In genomic region chr8:25445968-25446367, GRCm38 (mm10) we compare ENCODE assay signal across 19 mouse cellular contexts.
DNase-seq lines count a peak whose midpoint lies in the region; ATAC-seq lines count a peak whose summit lies in the region.
"Had no signal": no experiment of that assay in that cellular context is flagged by ENCODE, and none has a peak within 500 bp of the region (broad histone marks: within the 10 kb centered on the region; RNA-seq: fewer than 3 reads in every experiment).

No protein-coding gene starts in this region.

- H3K4me2 ChIP-seq in heart, embryonic 12.5 days, result no peak overlapping the region
- H3K4me2 ChIP-seq: forebrain, embryonic 13.5 days; heart, embryonic 15.5 days; hindbrain, embryonic 14.5 days; intestine, embryonic 15.5 days had no signal

- H3K36me3 ChIP-seq in heart, embryonic 12.5 days, result no peaks in the 10 kb centered on the region
- H3K36me3 ChIP-seq in megakaryocyte, embryonic 14.5 days (replicated peaks; ENCODE audit: low read length), result no peaks in the 10 kb centered on the region
- H3K36me3 ChIP-seq in heart, embryonic 10.5 days, result no peaks in the 10 kb centered on the region
- H3K36me3 ChIP-seq: embryonic facial prominence, embryonic 10.5 days; heart, embryonic 15.5 days; intestine, embryonic 15.5 days had no signal

- 91% methylated on average over 1 of the region's 1 CpGs for WGBS in heart, embryonic 12.5 days
- WGBS in heart, embryonic 10.5 days, result 90% methylated on average over 1 of the region's 1 CpGs

- no peak for ATAC-seq in heart, embryonic 12.5 days (ENCODE audit: insufficient number of reproducible peaks, low FRiP score)
- ATAC-seq: forebrain, embryonic 13.5 days; forebrain, postnatal 0 days; intestine, embryonic 15.5 days had no signal

- no peaks in the 10 kb centered on the region for H3K9me3 ChIP-seq in heart, embryonic 12.5 days (replicated peaks)
- H3K9me3 ChIP-seq in megakaryocyte, embryonic 14.5 days, result no peaks in the 10 kb centered on the region
- no peaks in the 10 kb centered on the region for H3K9me3 ChIP-seq in heart, embryonic 10.5 days
- H3K9me3 ChIP-seq: embryonic facial prominence, embryonic 10.5 days; forebrain, embryonic 13.5 days; heart, embryonic 15.5 days; intestine, embryonic 15.5 days had no signal

- DNase-seq in heart, adult 11 months, result peak; percentile 85
- DNase-seq in urinary bladder, adult 18-20 months (ENCODE audit: low spot score in 2 of 2), result no peak
- DNase-seq in adrenal gland, postnatal 36 days, result no peak
- no peak for DNase-seq in heart, embryonic 10.5 days (ENCODE audit: low spot score)
- DNase-seq: adrenal gland, postnatal 10 days; cerebellum, adult 18-20 months; cerebellum, adult 9-11 months; cerebellum, postnatal 36 days; forebrain, postnatal 0 days; gastrocnemius, postnatal 14 days; heart, postnatal 14 days had no signal

- H3K27me3 ChIP-seq in heart, embryonic 12.5 days (replicated peaks), result no peaks in the 10 kb centered on the region
- peaks cover 9% of the 10 kb centered on the region for H3K27me3 ChIP-seq in megakaryocyte, embryonic 14.5 days (replicated peaks)
- H3K27me3 ChIP-seq in heart, embryonic 10.5 days (ENCODE audit: insufficient read depth, poor library complexity, severe bottlenecking), result no peaks in the 10 kb centered on the region
- H3K27me3 ChIP-seq: forebrain, embryonic 13.5 days; heart, embryonic 15.5 days; intestine, embryonic 15.5 days had no signal

- H3K4me1 ChIP-seq in heart, embryonic 12.5 days (replicated peaks), result peaks cover 14% of the 10 kb centered on the region
- no peaks in the 10 kb centered on the region for H3K4me1 ChIP-seq in brown adipose tissue, adult 24 weeks (ENCODE audit: control insufficient read depth, insufficient read depth, insufficient read length, low read length)
- H3K4me1 ChIP-seq in megakaryocyte, embryonic 14.5 days, result peaks cover 44% of the 10 kb centered on the region
- peaks cover 10% of the 10 kb centered on the region for H3K4me1 ChIP-seq in heart, embryonic 10.5 days
- H3K4me1 ChIP-seq: forebrain, embryonic 13.5 days; heart, embryonic 15.5 days; intestine, embryonic 15.5 days had no signal

- no peak overlapping the region for H3K27ac ChIP-seq in heart, embryonic 12.5 days (ENCODE audit: poor library complexity, severe bottlenecking)
- peak overlapping the region; percentile 24; the same call in 1 of the 2 replicates for H3K27ac ChIP-seq in brown adipose tissue, adult 24 weeks (replicated peaks; ENCODE audit: low read depth, low read length)
- H3K27ac ChIP-seq in heart, embryonic 10.5 days, result no peak overlapping the region
- H3K27ac ChIP-seq: embryonic facial prominence, embryonic 10.5 days; forebrain, embryonic 13.5 days; heart, embryonic 15.5 days; hindbrain, embryonic 14.5 days; intestine, embryonic 15.5 days had no signal

- H3K4me3 ChIP-seq in heart, embryonic 12.5 days, result no peak overlapping the region
- H3K4me3 ChIP-seq in brown adipose tissue, adult 24 weeks (ENCODE audit: insufficient read depth, low read depth, low read length), result no peak overlapping the region
- peak overlapping the region; percentile 36 for H3K4me3 ChIP-seq in megakaryocyte, embryonic 14.5 days (replicated peaks)
- no peak overlapping the region for H3K4me3 ChIP-seq in heart, embryonic 10.5 days
- H3K4me3 ChIP-seq: embryonic facial prominence, embryonic 10.5 days; forebrain, embryonic 13.5 days; heart, embryonic 15.5 days; intestine, embryonic 15.5 days had no signal

- H3K9ac ChIP-seq in heart, embryonic 12.5 days, result no peak overlapping the region
- H3K9ac ChIP-seq: forebrain, embryonic 13.5 days; forebrain, postnatal 0 days; heart, embryonic 15.5 days; hindbrain, embryonic 14.5 days; intestine, embryonic 15.5 days had no signal
